Comparison of ENCODE assay signal across 9 mouse cellular contexts in genomic region chr9:21950322-21950721, GRCm38 (mm10). TPM values are rescaled to one million over a fixed set of nuclear protein-coding genes. Genes with fewer than 3 reads are reported as not detected.
DNase-seq lines count a peak whose midpoint lies in the region; ATAC-seq and TF ChIP-seq lines count a peak whose summit lies in the region.
"Had no signal": no experiment of that assay in that cellular context is flagged by ENCODE, and none has a peak within 500 bp of the region (broad histone marks: within the 10 kb centered on the region; RNA-seq: fewer than 3 reads in every experiment).

No protein-coding gene starts in this region.

- no peaks in the 10 kb centered on the region for H3K79me2 ChIP-seq in liver, adult 2 months (ENCODE audit: control insufficient read depth, insufficient read depth, low read length)

- TF ChIP-seq CTCF in layer of hippocampus, adult 2 months (conservative IDR thresholded peaks at IDR 0.05), result no peak
- TF ChIP-seq CTCF in liver, adult 2 months (IDR thresholded peaks at IDR 0.05; ENCODE audit: low read depth, low read length), result peak; percentile 57
- TF ChIP-seq CTCF in forebrain, postnatal 0 days (IDR thresholded peaks at IDR 0.05; ENCODE audit: low read depth), result no peak

- no peak for TF ChIP-seq POLR2A in liver, adult 2 months (IDR thresholded peaks at IDR 0.05; ENCODE audit: extremely low read depth, insufficient read depth, low read length)

- H3K4me2 ChIP-seq in forebrain, postnatal 0 days (ENCODE audit: low read depth), result no peak overlapping the region
- H3K4me2 ChIP-seq: embryonic facial prominence, embryonic 15.5 days had no signal

- ATAC-seq in forebrain, postnatal 0 days, result no peak

- H3K27ac ChIP-seq in layer of hippocampus, adult 2 months, result no peak overlapping the region
- no peak overlapping the region for H3K27ac ChIP-seq in liver, adult 2 months (replicated peaks; ENCODE audit: insufficient read depth, low read depth, low read length)
- no peak overlapping the region for H3K27ac ChIP-seq in forebrain, postnatal 0 days (ENCODE audit: low read depth, low read length)
- H3K27ac ChIP-seq: embryonic facial prominence, embryonic 15.5 days had no signal

- H3K9me3 ChIP-seq in forebrain, postnatal 0 days (ENCODE audit: low read length), result no peaks in the 10 kb centered on the region
- H3K9me3 ChIP-seq: embryonic facial prominence, embryonic 15.5 days had no signal

- no peak overlapping the region for H3K9ac ChIP-seq in liver, adult 2 months (ENCODE audit: low read depth, low read length)
- H3K9ac ChIP-seq in forebrain, postnatal 0 days, result no peak overlapping the region
- H3K9ac ChIP-seq: embryonic facial prominence, embryonic 15.5 days had no signal

- no peaks in the 10 kb centered on the region for H3K27me3 ChIP-seq in liver, adult 2 months (ENCODE audit: control insufficient read depth, insufficient read depth, low read length)
- no peaks in the 10 kb centered on the region for H3K27me3 ChIP-seq in forebrain, postnatal 0 days (ENCODE audit: insufficient read depth, low read length)

- WGBS in liver, adult 2 months, result 16% methylated on average over 11 of the region's 11 CpGs
- WGBS in forebrain, postnatal 0 days, result 21% methylated on average over 11 of the region's 11 CpGs

- no peaks in the 10 kb centered on the region for H3K4me1 ChIP-seq in liver, adult 2 months (ENCODE audit: control insufficient read depth, insufficient read depth, low read length)
- H3K4me1 ChIP-seq in forebrain, postnatal 0 days (ENCODE audit: insufficient read depth), result peaks cover 14% of the 10 kb centered on the region
- H3K4me1 ChIP-seq: embryonic facial prominence, embryonic 15.5 days had no signal

- DNase-seq in layer of hippocampus, adult 8-10 months (ENCODE audit: low spot score in 2 of 2), result peak; percentile 2 to 12
- DNase-seq in layer of hippocampus, adult 2 months (ENCODE audit: low spot score in 2 of 2), result no peak
- peak; percentile 47 for DNase-seq in Muller cell, postnatal 12 days (ENCODE audit: inconsistent ontology term)
- peak; percentile 65 for DNase-seq in embryo, embryonic 11 days
- peak; percentile 21 for DNase-seq in liver, adult 2 months (ENCODE audit: extremely low read depth, low read depth, low spot score)
- DNase-seq in skeletal muscle tissue, adult 2 months (ENCODE audit: low read depth, low spot score), result peak; percentile 45
- no peak for DNase-seq in cerebellum, postnatal 25 days
- DNase-seq in forebrain, postnatal 0 days, result no peak

- no peak overlapping the region for H3K4me3 ChIP-seq in layer of hippocampus, adult 2 months
- H3K4me3 ChIP-seq in liver, adult 2 months (ENCODE audit: insufficient read depth, low read depth, low read length), result no peak overlapping the region
- H3K4me3 ChIP-seq in forebrain, postnatal 0 days (ENCODE audit: low read depth, low read length), result no peak overlapping the region
- H3K4me3 ChIP-seq: embryonic facial prominence, embryonic 15.5 days had no signal

- H3K36me3 ChIP-seq in liver, adult 2 months (ENCODE audit: control insufficient read depth, insufficient read depth, low read length), result no peaks in the 10 kb centered on the region
- peaks cover 15% of the 10 kb centered on the region for H3K36me3 ChIP-seq in forebrain, postnatal 0 days (ENCODE audit: insufficient read depth)
- H3K36me3 ChIP-seq: embryonic facial prominence, embryonic 15.5 days had no signal

RNA-seq across cellular contexts. Expression of gene Swsap1, which starts 5.2 kb away (rescaled TPM):
- 10 to 100 TPM; 12.0 to 14.0 (median 13.1) TPM for total RNA-seq in layer of hippocampus, adult 8-10 months (2022)
- total RNA-seq in layer of hippocampus, adult 2 months (2021), result 10 to 100 TPM; 14.8 to 15.9 TPM
- total RNA-seq in liver, adult 2 months (2014; rRNA removed), result 4.1 and 5.3 TPM in 2 replicates
- 4.7 and 5.2 TPM in 2 replicates for polyA plus RNA-seq in liver, adult 2 months (2012; rRNA removed)
- total RNA-seq in forebrain, postnatal 0 days (2014; rRNA removed), result 28.2 and 37.7 TPM in 2 replicates
- polyA plus RNA-seq in forebrain, postnatal 0 days (2015; fragmentation: Nextera tagmentation; extraction: Ambion mirVana), result 7.0 and 7.3 TPM in 2 replicates

RNA-seq across cellular contexts. Expression of gene Epor, which starts 13.0 kb away (rescaled TPM):
- 10 to 100 TPM in 1 of 4 experiments, 1 to 10 TPM in 3; 6.6 to 11.3 (median 8.2) TPM for total RNA-seq in layer of hippocampus, adult 8-10 months (2022)
- total RNA-seq in layer of hippocampus, adult 2 months (2021), result 1 to 10 TPM; 7.8 to 9.1 TPM
- total RNA-seq in liver, adult 2 months (2014; rRNA removed), result 0.74 and 1.8 TPM in 2 replicates
- polyA plus RNA-seq in liver, adult 2 months (2012; rRNA removed), result 4.8 and 5.0 TPM in 2 replicates
- 0.24 and 1.0 TPM in 2 replicates for total RNA-seq in forebrain, postnatal 0 days (2014; rRNA removed)
- 2.2 and 2.4 TPM in 2 replicates for polyA plus RNA-seq in forebrain, postnatal 0 days (2015; fragmentation: Nextera tagmentation; extraction: Ambion mirVana)

RNA-seq across cellular contexts. Expression of gene Plppr2, which starts 13.5 kb away (rescaled TPM):
- total RNA-seq in layer of hippocampus, adult 8-10 months (2022), result 100 to 1,000 TPM; 229 to 244 (median 235) TPM
- total RNA-seq in layer of hippocampus, adult 2 months (2021), result 100 to 1,000 TPM; 297 to 300 TPM
- 0.67 and 0.74 TPM in 2 replicates for total RNA-seq in liver, adult 2 months (2014; rRNA removed)
- polyA plus RNA-seq in liver, adult 2 months (2012; rRNA removed), result 9.4 and 14.6 TPM in 2 replicates
- total RNA-seq in forebrain, postnatal 0 days (2014; rRNA removed), result 97.9 and 108 TPM in 2 replicates
- polyA plus RNA-seq in forebrain, postnatal 0 days (2015; fragmentation: Nextera tagmentation; extraction: Ambion mirVana), result 122 and 144 TPM in 2 replicates

RNA-seq across cellular contexts. Expression of gene Tmem205, which starts 23.0 kb away (rescaled TPM):
- total RNA-seq in layer of hippocampus, adult 8-10 months (2022), result 10 to 100 TPM; 42.8 to 49.1 (median 43.5) TPM
- 10 to 100 TPM; 44.4 to 45.9 TPM for total RNA-seq in layer of hippocampus, adult 2 months (2021)
- total RNA-seq in liver, adult 2 months (2014; rRNA removed), result 841 and 970 TPM in 2 replicates
- 1,676 and 1,979 TPM in 2 replicates for polyA plus RNA-seq in liver, adult 2 months (2012; rRNA removed)
- 42.0 and 47.1 TPM in 2 replicates for total RNA-seq in forebrain, postnatal 0 days (2014; rRNA removed)
- polyA plus RNA-seq in forebrain, postnatal 0 days (2015; fragmentation: Nextera tagmentation; extraction: Ambion mirVana), result 52.8 and 65.9 TPM in 2 replicates

RNA-seq across cellular contexts. Expression of gene Ccdc159, which starts 23.1 kb away (rescaled TPM):
- 10 to 100 TPM; 18.7 to 22.5 (median 21.8) TPM for total RNA-seq in layer of hippocampus, adult 8-10 months (2022)
- 10 to 100 TPM; 18.9 to 21.4 TPM for total RNA-seq in layer of hippocampus, adult 2 months (2021)
- 7.6 and 7.9 TPM in 2 replicates for total RNA-seq in liver, adult 2 months (2014; rRNA removed)
- 6.7 and 11.6 TPM in 2 replicates for polyA plus RNA-seq in liver, adult 2 months (2012; rRNA removed)
- total RNA-seq in forebrain, postnatal 0 days (2014; rRNA removed), result 8.6 and 13.6 TPM in 2 replicates
- polyA plus RNA-seq in forebrain, postnatal 0 days (2015; fragmentation: Nextera tagmentation; extraction: Ambion mirVana), result 3.5 and 4.1 TPM in 2 replicates

Comparison
In these comparisons a context has a peak if more than half of its experiments do, and no peak if none do; other contexts are left out.
1. DNase-seq: peak in layer of hippocampus, adult 8-10 months (2 of 2), Muller cell, postnatal 12 days (single experiment), embryo, embryonic 11 days (single experiment), liver, adult 2 months (single experiment) and skeletal muscle tissue, adult 2 months (single experiment); none in layer of hippocampus, adult 2 months (0 of 2), cerebellum, postnatal 25 days (0 of 2) and forebrain, postnatal 0 days (single experiment).
2. RNA of gene Plppr2, which starts 13.5 kb away (total RNA-seq): 297 to 300 TPM in layer of hippocampus, adult 2 months, 229 to 244 TPM in layer of hippocampus, adult 8-10 months and 97.9 to 108 TPM in forebrain, postnatal 0 days; 0.67 to 0.74 TPM in liver, adult 2 months; every median in the first group is over 10 times any median in the second.